Comparison of ENCODE assay signal across 28 mouse cellular contexts in genomic region chr5:12487926-12488325, GRCm38 (mm10).
"Had no signal": no experiment of that assay in that cellular context is flagged by ENCODE, and none has a peak within 500 bp of the region (broad histone marks: within the 10 kb centered on the region; RNA-seq: fewer than 3 reads in every experiment).

No protein-coding gene starts in this region.

- H3K9me3 ChIP-seq: embryonic facial prominence, embryonic 10.5 days; embryonic facial prominence, embryonic 12.5 days; embryonic facial prominence, embryonic 13.5 days; embryonic facial prominence, embryonic 15.5 days; forebrain, embryonic 10.5 days; forebrain, embryonic 12.5 days; forebrain, embryonic 13.5 days; forebrain, embryonic 15.5 days had no signal

- ATAC-seq: forebrain, embryonic 13.5 days; forebrain, embryonic 14.5 days; forebrain, embryonic 15.5 days; forebrain, embryonic 16.5 days; forebrain, postnatal 0 days had no signal

- H3K27me3 ChIP-seq: embryonic facial prominence, embryonic 12.5 days; embryonic facial prominence, embryonic 13.5 days; embryonic facial prominence, embryonic 15.5 days; forebrain, embryonic 12.5 days; forebrain, embryonic 13.5 days; forebrain, embryonic 15.5 days had no signal

- H3K4me2 ChIP-seq: embryonic facial prominence, embryonic 12.5 days; embryonic facial prominence, embryonic 13.5 days; embryonic facial prominence, embryonic 15.5 days; forebrain, embryonic 12.5 days; forebrain, embryonic 13.5 days; forebrain, embryonic 15.5 days had no signal

- DNase-seq: cerebellum, adult 2 months; cerebellum, adult 8-10 months; cerebellum, adult 9-10 months; cerebellum, adult 9-11 months; cerebellum, postnatal 10 days; cerebellum, postnatal 14 days; cerebellum, postnatal 25 days; cerebellum, postnatal 36 days; embryo, embryonic 11 days; forebrain, postnatal 0 days; gastrocnemius, adult 2 months; gastrocnemius, postnatal 10 days; gastrocnemius, postnatal 14 days; gastrocnemius, postnatal 25 days; gastrocnemius, postnatal 36 days; heart, adult 11 months; heart, adult 18-20 months had no signal

- H3K27ac ChIP-seq: embryonic facial prominence, embryonic 10.5 days; embryonic facial prominence, embryonic 12.5 days; embryonic facial prominence, embryonic 13.5 days; embryonic facial prominence, embryonic 15.5 days; forebrain, embryonic 10.5 days; forebrain, embryonic 12.5 days; forebrain, embryonic 13.5 days; forebrain, embryonic 15.5 days; gastrocnemius, adult 2 months had no signal

- H3K9ac ChIP-seq: embryonic facial prominence, embryonic 12.5 days; embryonic facial prominence, embryonic 13.5 days; embryonic facial prominence, embryonic 15.5 days; forebrain, embryonic 12.5 days; forebrain, embryonic 13.5 days; forebrain, embryonic 15.5 days; forebrain, postnatal 0 days had no signal

- H3K36me3 ChIP-seq: embryonic facial prominence, embryonic 10.5 days; embryonic facial prominence, embryonic 12.5 days; embryonic facial prominence, embryonic 13.5 days; embryonic facial prominence, embryonic 15.5 days; forebrain, embryonic 10.5 days; forebrain, embryonic 12.5 days; forebrain, embryonic 15.5 days had no signal

- H3K4me3 ChIP-seq: embryonic facial prominence, embryonic 10.5 days; embryonic facial prominence, embryonic 12.5 days; embryonic facial prominence, embryonic 13.5 days; embryonic facial prominence, embryonic 15.5 days; erythroblast, embryonic 14.5 days; forebrain, embryonic 10.5 days; forebrain, embryonic 12.5 days; forebrain, embryonic 13.5 days; forebrain, embryonic 15.5 days; gastrocnemius, adult 2 months had no signal

- H3K4me1 ChIP-seq: embryonic facial prominence, embryonic 10.5 days; embryonic facial prominence, embryonic 12.5 days; embryonic facial prominence, embryonic 13.5 days; embryonic facial prominence, embryonic 15.5 days; forebrain, embryonic 10.5 days; forebrain, embryonic 12.5 days; forebrain, embryonic 13.5 days; forebrain, embryonic 15.5 days had no signal
